Mouse (Mus musculus) E14TG2a.4 (cell line): ENCODE measurements at regions not wholly inside any gene's neighbourhood (a gene's known extent, or its start where the extent isn't known, plus 50 kb on each side); places are given as distances from the start of the nearest gene placed in this dataset.

Source experiments
- H3K27me3 ChIP-seq: 2 replicates; pipeline ENCODE4 v1.6.1; 2014; ENCODE audit warnings: low read length, control low read depth; ENCODE audit not compliant: insufficient read depth
- H3K36me3 ChIP-seq: 2 replicates; pipeline ENCODE4 v1.6.1; 2014; ENCODE audit warnings: low read length, control low read depth; ENCODE audit not compliant: insufficient read depth
- H3K4me1 ChIP-seq: replicated peaks from 2 replicates; pipeline ENCODE4 v1.6.1; 2014; ENCODE audit warnings: low read depth, low read length, control low read depth
- H3K4me3 ChIP-seq: replicated peaks from 2 replicates; pipeline ENCODE4 v1.5.1; 2014; ENCODE audit warnings: mild to moderate bottlenecking, low read length
- H3K9me3 ChIP-seq: 2 replicates; pipeline ENCODE4 v1.6.1; 2014; ENCODE audit warnings: low read length, control low read depth
- CTCF ChIP-seq: conservative IDR thresholded peaks from 2 replicates; pipeline ENCODE4 v1.5.1; 2014; ENCODE audit warnings: low read length
- NANOG ChIP-seq: IDR thresholded peaks from 2 replicates; pipeline ENCODE4 v1.6.1; 2014; ENCODE audit warnings: borderline replicate concordance, low read length, mixed read lengths
- POU5F1 ChIP-seq: IDR thresholded peaks from 2 replicates; pipeline ENCODE4 v1.6.1; 2014; ENCODE audit warnings: low read length, borderline replicate concordance

GRCm38 (mm10) chr6:25321446-25321845 lies 365.3 kb upstream of the Tmem229a start:
- TF ChIP-seq POU5F1 (no peak), NANOG (no peak), CTCF (no peak)
- Histone ChIP-seq H3K36me3 (no peaks in the 10 kb centered on the region), H3K4me3 (no peak overlapping the region), H3K27me3 (no peaks in the 10 kb centered on the region), H3K4me1 (no peaks in the 10 kb centered on the region), H3K9me3 (no peaks in the 10 kb centered on the region)

DNA sequence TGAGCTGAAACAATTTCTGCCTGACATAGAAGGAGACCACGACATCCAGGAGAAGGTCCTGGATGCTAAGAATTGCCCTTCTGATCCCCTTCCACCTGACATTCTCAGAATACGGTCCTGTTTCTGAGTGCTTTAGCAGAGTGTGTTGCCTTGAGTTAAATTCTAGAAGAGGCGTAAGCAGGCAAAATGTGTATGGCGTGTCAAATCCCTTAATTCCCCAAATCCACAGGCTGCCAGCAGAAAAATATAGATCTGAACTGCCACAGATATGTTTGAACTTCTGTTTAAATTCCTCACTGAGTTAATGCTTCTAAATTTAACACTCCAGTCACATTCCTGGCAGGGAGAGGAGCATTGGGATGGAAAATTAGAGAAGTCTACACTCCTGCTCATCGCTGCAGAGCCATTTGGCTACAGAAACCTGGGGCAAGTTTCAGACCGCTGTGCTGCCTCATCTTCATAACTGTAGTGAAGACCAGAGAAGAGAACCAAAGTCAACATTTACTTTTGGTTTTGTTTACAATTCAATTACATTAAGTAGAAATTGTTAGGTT lies 364.3 kb upstream of the Tmem229a start:
- H3K9me3 ChIP-seq = no peaks in the 10 kb centered on the region
- no peak overlapping the region for H3K4me3 ChIP-seq
- no peaks in the 10 kb centered on the region for H3K36me3 ChIP-seq
- no peaks in the 10 kb centered on the region for H3K27me3 ChIP-seq
- TF ChIP-seq NANOG (no peak), CTCF (no peak), POU5F1 (no peak)
- H3K4me1 ChIP-seq = no peaks in the 10 kb centered on the region

DNA sequence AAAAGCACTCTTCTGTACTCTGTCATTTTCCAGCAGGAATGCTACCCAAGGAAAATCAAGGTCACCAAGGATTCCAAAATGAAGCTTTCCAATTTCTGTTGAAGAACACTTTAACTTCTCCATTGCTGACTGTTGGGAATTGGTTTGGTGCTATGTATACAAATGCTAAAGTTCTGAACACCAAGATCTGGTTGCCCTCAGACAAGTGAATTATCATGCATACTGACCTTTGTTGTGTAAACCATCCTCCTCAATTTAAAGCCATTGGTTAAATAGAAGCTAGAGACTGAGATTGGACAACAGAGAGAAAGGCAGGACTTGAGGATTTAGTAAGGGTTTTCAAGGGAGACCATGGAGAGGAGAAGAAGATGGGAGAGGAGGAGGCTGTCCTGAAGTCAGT lies 351.4 kb upstream of the Tmem229a start:
- H3K36me3 ChIP-seq = no peaks in the 10 kb centered on the region
- no peaks in the 10 kb centered on the region for H3K9me3 ChIP-seq
- no peak overlapping the region for H3K4me3 ChIP-seq
- H3K27me3 ChIP-seq = no peaks in the 10 kb centered on the region
- peaks cover 7% of the 10 kb centered on the region for H3K4me1 ChIP-seq
- TF ChIP-seq CTCF = no peak
- 0 out of 2 replicates have a peak, but pooled peaks have one; percentile 7 for TF ChIP-seq NANOG

- Histone ChIP-seq H3K4me1 (peaks cover 9% of the 10 kb centered on the region), H3K27me3 (no peaks in the 10 kb centered on the region), H3K36me3 (no peaks in the 10 kb centered on the region), H3K9me3 (no peaks in the 10 kb centered on the region), H3K4me3 (no peak overlapping the region)
- TF ChIP-seq POU5F1 (no peak), CTCF (no peak), NANOG (no peak)
Observed at GRCm38 (mm10) chr6:25304844-25305504, 348.9 kb upstream of the Tmem229a start.

GRCm38 (mm10) chr6:25291613-25292012 lies 335.5 kb upstream of the Tmem229a start:
- no peaks in the 10 kb centered on the region for H3K4me1 ChIP-seq
- no peaks in the 10 kb centered on the region for H3K36me3 ChIP-seq
- H3K27me3 ChIP-seq = no peaks in the 10 kb centered on the region
- H3K4me3 ChIP-seq = no peak overlapping the region
- H3K9me3 ChIP-seq = no peaks in the 10 kb centered on the region
- TF ChIP-seq CTCF (no peak), POU5F1 (no peak), NANOG (no peak)

- Histone ChIP-seq H3K4me3 (no peak overlapping the region), H3K9me3 (no peaks in the 10 kb centered on the region), H3K36me3 (no peaks in the 10 kb centered on the region), H3K4me1 (no peaks in the 10 kb centered on the region), H3K27me3 (no peaks in the 10 kb centered on the region)
- TF ChIP-seq POU5F1 (no peak), CTCF (no peak), NANOG (no peak)
Observed at GRCm38 (mm10) chr6:25287591-25287990, 331.5 kb upstream of the Tmem229a start.

DNA sequence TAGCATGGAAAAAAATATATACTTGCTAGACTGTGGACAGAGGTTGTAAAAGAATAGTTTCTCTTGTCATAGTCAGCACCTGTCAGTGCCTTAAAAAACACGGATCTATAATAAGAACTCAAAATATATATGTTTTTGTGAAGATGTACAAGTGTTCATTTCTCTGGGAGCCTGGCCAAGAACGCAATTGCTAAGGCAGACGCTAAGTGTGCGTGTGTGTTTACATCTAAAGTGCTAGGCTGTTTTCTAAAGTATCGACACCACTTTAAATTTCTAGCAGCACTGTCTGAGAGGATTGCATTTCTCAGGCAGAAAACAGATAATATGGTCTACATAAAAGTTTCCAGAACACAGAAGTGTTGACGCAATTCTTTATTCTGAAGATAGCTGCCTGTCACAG lies 330.2 kb upstream of the Tmem229a start:
- no peaks in the 10 kb centered on the region for H3K4me1 ChIP-seq
- H3K36me3 ChIP-seq = no peaks in the 10 kb centered on the region
- TF ChIP-seq CTCF (no peak), NANOG (no peak), POU5F1 (no peak)
- H3K27me3 ChIP-seq = no peaks in the 10 kb centered on the region
- no peak overlapping the region for H3K4me3 ChIP-seq
- H3K9me3 ChIP-seq = no peaks in the 10 kb centered on the region

DNA sequence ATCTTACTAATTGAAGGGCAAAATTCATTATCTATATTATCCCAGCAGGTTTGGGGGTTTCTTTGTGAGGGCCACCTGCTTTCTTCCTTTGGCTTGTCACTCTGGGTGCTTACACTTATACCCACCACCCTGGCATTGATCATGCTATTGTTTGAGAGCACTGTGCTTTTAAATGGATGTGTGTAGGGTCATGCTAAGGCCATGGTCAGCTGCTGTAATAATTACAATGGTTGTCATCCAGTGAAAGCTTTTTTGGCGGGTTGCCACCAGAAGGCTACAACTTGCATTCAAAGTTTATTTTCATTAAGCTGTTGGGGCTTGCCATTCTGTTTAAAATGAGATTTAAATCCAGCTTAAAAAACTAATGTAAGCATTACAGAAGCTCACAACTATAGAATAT lies 322.4 kb upstream of the Tmem229a start:
- H3K27me3 ChIP-seq = no peaks in the 10 kb centered on the region
- H3K4me3 ChIP-seq = no peak overlapping the region
- no peak for TF ChIP-seq NANOG
- TF ChIP-seq POU5F1 = no peak
- no peak for TF ChIP-seq CTCF
- H3K36me3 ChIP-seq = no peaks in the 10 kb centered on the region
- no peaks in the 10 kb centered on the region for H3K9me3 ChIP-seq
- H3K4me1 ChIP-seq = no peaks in the 10 kb centered on the region
